Mouse (Mus musculus) left cerebral cortex, adult 11 months (tissue): Measurements from ENCODE around the gene Sh3pxd2b.

Experiments used
- DNase-seq: peaks from one replicate; pipeline ENCODE4 v3.0.0; 2022; ENCODE audit warnings: low spot score

The Sh3pxd2b gene

DNA sequence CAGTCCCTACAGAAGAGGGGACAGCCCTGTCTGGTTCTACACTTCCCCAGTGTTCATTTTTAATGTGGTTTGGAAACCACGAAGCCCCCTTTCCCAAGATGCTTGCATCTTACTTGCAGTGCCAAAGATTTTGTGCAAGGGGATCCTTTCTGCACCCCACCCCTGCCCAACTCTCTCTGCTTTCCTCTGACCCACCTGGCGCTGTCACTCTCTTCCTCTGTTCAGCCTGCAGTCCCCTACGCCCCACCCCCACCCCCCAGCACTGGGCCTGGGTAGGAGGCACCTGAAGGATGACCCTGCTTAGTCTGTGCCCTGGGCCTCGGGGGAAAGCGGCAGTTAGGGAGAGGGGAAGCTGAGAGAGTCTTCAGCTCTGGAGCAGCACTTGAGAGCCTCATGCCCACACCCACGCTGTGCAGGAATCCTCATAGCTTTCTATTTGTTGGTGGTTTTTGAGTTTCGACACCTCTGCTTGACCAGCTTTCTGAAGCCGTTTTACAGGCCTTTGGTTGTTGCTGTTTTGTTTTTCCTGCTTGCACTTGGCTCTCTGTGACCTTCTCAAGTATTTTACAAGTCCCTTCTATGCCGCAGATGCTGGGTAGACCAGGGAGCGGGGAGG lies 77.5 kb downstream of the Sh3pxd2b start:
- no peak for DNase-seq

DNA sequence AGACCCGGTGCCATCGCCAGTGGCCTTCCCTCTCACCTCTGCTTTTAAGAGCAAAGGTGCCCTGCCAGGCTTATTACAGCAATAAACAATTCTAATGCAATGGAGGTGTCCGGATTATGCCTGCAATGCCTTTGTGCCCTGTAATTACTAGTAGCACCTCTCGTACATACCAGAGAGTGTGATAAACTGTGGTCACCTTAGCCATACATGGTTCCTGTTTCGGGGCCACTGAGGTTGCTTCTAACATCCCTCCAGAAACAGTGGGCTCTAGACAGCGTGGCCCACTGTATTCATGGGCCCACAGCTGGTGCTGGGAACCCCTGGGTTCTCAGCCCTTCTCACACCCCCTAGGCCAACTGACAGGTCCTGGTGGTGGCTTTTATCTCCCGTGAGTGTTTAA lies 79.9 kb downstream of the Sh3pxd2b start:
- DNase-seq: no peak

DNA sequence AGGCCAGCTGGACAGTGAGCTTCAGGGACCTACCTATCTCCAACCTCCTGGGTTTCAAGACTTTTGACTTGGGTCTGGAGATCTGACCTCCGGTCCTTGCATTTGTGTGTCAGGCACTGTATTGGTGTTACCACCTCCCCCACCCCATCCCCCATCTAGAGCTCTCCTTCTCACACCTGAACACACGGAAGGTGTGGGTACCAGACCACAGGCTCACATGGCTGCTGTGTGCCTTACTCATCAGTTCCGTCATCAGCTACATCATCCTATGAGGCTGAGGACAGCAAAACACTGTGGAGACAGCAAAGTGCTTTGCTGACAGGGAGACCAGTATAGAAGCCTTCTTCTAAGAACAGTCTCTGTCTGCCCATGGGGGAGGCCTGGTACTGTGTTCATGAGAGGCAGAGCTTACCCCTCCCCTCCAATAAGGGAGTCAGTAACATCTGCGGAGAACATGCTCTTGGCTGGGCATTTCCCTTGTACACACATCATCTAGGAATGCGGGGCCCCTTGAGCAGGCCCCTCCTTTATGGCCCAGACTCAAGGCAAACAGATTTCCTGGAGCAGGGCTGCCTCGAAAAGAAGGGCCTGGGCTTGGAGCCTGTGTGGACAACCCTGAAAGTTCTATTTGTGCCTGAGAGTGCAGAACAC lies 87.9 kb downstream of the Sh3pxd2b start:
- DNase-seq: no peak

DNA sequence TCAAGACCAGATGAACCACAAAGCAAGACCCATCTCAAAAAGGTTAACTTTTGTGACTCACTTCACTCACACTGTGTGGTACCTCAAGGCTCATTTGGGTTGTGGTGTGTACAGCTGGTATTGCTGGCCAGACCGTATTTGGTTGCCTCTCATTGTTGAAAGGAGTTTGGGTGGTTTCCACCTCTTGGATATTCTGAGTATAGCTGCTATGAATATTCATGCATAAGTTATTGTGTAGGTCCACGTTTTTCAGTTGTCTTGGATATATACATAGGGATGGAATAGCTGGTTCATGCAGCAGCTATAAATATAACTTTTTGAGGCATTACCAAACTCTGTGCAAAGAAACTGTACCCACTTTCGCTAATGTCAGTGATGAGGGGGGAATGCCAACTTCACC lies 95.0 kb downstream of the Sh3pxd2b start:
- DNase-seq: no peak

DNA sequence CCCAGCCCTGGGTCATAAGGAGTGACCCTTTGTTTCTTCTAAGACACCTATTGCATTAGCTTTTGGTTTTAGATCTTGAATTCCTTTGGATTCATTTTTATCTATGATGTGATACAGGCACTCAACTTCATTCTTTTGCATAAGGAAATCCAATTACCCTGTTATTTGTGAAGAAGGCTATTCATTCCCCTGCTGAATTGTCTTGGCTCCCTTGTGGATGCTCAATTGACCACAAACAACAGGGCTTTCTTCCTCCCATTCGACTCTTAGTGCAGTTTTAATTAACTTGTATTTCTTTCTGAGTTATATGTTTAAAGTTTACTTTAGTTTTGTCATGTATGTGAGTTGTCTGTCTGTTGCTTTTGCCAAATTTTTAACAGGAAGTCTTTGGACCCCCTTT lies 96.6 kb downstream of the Sh3pxd2b start:
- DNase-seq: no peak

DNA sequence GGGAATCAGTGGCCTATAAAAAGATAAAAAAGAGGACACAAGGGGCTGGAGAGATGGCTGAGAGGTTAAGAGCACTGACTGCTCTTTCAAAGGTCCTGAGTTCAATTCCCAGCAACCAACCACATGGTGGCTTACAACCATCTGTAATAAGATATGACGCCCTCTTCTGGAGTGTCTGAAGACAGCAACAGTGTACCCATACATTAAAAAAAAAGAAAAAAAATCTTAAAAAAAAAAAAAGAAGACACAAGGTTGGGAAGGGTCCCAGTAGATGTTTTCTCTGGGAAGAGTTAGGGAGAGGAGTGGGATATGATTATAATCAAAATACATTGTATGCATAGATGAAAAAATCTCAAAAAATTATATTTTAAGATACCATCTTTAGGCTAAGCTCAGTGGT lies 97.5 kb downstream of the Sh3pxd2b start:
- no peak for DNase-seq

DNA sequence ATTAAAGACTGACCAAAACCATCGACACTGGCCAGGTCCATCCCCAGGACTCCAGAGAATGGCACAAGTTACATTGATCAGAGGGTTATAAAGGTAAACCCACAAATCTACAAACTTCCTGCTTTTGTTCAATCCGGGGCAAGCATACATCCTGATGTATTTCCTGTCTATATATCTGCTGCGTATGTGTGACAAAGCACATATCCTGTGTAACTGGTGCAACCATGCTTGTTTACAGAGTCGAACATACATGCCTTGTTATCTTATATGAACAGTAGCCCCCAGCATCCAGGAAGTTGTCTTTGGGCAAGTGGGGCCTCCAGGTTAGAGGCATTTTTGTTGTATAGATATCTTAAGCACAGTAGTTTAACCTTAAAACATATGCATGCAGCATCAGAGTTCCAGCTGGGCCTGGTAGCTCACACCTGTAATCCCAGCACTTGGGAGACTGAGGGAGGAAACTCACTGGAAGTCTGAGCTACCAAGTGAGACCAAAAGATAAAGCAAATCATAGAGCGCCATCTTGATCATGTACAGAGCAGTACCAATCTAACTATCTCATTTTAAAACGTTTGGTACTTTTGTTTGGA lies 98.1 kb downstream of the Sh3pxd2b start:
- DNase-seq: no peak

DNA sequence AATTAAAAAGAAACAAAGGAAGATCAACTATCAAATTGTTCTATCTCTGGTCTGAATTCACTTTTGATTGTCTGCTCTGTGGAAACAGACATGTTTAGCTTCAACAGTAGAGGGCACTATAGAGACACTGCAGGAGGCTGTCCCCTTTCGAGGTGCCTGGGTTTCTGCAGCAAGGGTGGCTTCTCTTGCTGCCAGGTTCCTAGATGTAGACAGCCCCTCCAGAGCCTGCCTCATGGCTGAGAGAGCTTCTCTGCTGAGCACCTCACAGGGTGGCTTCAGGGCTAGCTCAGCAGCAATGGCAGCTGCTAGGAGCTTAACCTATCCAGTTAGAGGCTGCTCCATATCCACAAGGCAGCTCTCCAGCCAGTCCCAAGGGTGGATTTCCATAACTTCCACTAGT lies 102.6 kb downstream of the Sh3pxd2b start:
- peak; percentile 61 for DNase-seq

DNA sequence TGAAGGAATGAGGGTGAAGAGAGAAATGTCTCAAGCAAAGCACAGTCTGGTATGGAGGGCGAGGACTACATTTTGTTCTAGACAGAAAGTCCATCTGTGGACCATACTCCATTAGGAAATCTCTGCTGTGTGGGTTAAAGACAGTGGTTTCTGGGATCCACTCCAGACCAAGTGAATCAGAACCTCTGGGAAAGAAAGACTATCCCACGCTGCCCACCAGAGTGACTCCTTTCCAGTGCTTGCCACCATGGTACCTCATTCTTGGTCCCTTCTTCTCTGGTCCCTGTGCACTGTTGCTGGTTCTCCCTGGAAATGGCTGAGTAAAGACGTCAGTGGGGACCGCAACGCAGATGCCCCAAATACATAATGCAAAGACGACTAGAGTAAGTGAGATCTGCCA lies 103.7 kb downstream of the Sh3pxd2b start:
- DNase-seq: no peak

DNA sequence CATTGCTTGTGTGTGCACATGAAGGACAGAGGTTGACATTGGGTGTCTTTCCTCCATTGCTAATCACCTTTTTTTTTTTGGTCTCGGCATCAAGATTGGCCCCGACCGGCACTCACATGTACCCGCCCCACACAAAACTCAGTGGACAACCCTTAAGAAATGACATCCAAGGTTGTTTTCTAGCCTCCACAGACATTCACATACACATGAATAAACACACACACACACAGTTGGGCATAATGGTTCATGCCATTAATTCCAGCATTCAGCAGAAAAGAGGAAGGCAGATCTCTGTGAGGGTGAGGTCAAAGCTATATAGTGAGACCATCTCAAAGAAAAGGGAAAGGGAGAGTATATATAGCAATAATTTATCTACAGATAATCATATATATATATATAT lies 105.1 kb downstream of the Sh3pxd2b start:
- no peak for DNase-seq

DNA sequence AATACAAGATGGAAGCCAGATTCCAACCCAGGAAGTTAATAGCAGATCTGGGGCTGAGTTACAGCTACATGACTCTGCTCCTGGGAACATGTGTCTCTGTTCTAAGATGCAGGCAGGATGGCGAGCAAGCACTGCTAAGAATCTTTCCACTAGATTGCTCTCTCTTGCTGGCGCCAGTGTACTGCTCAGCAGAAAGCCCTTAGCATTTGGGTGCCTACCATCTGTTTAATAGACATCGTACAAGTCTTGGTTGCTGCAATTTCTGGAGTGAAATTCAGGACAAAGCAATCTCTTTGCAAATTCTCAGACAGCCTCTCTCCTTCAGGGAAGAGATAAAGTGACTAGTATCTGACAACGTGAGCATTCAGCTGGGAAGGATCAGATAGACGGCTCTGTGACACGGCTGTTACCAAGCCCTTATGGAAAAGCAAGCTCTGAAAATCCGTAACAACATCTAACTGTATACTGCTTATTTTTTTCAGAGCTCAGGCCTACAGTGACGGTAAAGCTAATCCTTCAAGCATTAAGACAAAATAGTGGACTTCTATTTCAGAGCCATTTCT lies 105.8 kb downstream of the Sh3pxd2b start:
- no peak for DNase-seq

DNA sequence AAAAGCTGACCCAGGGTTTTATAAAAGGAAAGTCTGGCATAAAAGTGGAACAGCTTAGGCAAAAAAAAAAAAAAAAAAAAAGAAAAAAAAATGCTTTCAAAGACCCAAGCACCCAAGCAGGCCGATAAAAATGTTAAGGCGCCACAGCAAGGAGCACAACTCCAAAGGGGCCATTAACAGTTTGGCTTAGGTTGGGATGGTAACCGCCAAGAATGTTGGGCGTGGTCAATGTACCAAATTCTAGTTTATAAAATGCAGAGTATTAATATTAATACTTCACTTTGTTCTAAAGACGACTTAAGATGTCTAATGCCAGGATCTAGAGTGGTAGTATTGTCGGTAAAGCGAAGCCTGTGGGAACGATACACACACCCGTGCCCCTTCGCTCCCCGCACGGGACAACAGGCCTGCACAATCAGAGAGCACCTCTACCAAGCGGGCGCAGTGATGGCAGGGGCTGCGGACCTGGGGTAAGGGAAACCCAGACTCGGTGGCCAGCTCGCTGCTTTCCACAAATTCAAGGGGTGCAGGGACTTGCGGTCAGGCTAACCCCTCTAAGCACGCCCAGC lies 106.7 kb downstream of the Sh3pxd2b start:
- DNase-seq: peak; percentile 27

DNA sequence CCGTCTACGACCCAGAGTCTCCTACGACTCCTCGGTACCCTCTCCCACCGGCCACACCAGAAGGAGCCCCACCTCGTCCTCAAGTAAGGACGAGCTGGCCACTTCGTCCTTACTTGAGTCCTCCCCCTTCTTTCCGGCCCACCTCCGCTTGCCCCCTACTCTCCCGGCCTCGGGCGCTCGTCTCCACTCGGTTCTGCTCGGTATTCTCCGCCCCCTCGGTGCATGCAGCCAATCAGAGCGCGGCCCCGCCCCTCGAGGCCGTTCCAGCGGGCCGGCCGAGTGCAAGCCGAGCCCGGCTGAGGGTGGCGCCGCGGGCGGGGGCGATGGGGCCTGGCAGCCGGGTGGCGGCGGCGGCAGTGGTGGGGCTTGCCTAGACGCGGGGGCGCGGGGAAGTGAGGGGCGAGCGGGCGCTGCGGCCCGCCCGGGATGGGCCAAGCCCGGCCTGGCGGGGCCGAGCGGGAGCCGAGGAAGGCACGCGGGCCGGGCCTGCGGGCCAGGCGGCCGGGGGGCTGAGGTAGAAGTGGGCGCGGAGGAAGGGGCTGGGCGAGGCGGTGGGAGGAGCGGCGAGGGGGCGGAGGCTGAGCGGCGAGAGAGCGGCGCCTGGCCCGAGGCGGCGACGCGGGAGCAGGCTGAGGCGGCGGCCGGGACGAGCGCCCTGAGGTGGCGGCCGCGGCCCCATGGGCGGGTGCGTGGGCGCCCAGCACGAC lies 107.3 kb downstream of the Sh3pxd2b start, which contains the start of gene Ubtd2:
TSS of gene Ubtd2 (plus strand) at position 571 of the 707 bp plus-strand sequence.
- DNase-seq: peak; percentile 92

DNA sequence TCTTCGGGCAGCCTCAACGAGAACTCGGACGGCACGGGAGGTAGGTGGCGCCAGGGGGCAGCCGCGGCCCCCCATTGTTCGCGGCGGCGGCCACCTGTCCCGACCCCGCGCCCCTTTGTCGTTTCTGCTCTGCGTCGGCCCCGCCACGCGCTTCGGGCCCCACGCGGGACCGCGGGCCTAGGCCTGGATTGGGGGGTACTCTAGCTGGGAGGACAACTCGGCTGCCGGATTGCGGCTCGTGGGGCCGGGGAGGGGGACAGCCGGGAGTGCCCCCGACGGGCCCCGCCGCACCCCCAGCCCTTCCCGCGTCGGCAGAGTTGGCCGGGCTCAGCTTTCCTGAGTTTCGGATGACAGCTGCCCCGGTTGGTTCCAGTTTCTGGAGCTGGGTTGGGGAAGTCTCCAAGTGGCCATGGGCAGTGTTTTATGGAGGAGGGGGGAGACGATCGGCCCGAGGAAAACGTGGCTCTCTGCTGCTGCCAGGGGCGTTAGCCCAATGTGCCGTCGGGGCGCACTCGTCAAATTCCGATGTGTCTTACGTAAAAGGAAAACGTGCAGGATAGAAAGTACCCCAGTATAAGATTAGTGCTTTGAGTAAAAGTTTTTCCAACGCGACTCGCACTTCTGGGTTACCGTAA lies 108.0 kb downstream of the Sh3pxd2b start:
- no peak for DNase-seq

DNA sequence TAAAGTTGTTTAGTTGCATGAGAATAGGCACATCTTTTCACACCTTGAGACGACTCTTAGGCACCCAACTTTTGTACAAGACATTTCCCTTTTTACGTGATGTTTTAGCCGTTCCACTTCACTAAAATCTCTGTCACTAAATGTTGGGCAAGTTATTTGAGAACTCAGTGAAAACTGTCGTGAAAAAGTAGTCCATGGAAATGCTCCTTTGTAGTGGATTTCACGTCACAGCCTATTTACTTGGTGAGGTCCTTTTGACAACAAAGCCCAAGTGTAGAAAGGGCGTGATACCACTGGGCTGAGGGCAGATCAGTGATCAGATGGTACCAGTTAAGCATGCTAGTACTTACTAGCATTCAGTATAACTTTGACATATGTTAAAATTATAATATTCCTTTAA lies 108.7 kb downstream of the Sh3pxd2b start:
- no peak for DNase-seq

DNA sequence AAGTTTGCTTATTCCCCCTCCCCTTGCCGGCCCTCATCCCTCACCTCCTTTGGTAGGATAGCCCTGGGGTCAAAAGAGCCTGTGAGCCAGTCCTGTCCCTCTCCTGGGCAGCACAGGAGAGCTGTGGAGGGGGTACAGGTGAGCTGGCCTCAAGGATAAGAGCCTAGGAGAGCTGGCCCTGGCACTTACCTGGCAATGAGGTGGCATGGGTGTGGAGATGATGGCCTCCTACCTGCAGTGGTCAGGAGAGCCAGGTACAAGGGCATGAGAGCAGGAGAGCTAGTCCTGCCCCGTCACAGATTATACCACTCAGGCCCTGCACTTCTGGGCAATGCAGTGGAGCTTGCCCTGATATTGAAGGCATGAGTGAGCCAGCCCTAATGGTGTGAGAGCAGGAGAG lies 116.7 kb downstream of the Sh3pxd2b start:
- DNase-seq: no peak

DNA sequence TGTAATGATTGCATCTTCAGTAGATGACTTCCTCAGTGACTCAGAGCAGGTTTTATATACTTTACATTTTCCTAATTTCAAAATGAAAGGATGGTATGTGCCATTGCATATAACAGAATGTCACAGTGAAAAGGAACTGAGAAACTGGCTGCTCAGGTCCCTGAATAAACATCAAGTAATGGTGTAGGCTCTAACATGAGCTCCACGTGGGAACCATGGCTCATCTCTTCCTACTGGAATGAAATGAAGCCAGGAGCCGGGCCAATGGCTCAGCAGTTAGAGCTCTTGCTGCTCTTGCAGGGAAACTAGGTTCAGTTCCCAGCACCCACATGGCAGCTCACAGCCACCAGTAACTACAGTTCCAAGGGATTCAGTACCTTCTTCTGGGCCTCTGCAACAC lies 124.3 kb downstream of the Sh3pxd2b start:
- DNase-seq: no peak

DNA sequence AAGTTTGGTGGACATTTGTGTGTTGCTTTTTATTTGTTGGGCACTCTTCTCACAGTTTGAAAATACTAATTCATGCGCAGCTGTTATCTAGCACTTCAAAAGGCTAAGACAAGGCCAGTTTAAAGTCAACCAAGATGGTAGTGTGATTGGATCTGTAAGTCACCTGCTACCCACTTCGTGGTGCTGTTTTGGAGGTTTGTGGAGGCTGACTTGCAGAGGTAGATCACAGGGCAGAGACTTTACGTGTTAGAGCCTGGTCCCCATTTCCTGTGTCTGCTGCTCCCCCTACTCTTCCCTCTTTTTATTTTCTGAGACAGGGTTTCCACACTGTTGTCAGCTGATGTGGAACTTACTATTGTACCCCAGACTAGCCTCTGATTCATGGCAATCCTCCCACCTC lies 127.1 kb downstream of the Sh3pxd2b start:
- no peak for DNase-seq

DNA sequence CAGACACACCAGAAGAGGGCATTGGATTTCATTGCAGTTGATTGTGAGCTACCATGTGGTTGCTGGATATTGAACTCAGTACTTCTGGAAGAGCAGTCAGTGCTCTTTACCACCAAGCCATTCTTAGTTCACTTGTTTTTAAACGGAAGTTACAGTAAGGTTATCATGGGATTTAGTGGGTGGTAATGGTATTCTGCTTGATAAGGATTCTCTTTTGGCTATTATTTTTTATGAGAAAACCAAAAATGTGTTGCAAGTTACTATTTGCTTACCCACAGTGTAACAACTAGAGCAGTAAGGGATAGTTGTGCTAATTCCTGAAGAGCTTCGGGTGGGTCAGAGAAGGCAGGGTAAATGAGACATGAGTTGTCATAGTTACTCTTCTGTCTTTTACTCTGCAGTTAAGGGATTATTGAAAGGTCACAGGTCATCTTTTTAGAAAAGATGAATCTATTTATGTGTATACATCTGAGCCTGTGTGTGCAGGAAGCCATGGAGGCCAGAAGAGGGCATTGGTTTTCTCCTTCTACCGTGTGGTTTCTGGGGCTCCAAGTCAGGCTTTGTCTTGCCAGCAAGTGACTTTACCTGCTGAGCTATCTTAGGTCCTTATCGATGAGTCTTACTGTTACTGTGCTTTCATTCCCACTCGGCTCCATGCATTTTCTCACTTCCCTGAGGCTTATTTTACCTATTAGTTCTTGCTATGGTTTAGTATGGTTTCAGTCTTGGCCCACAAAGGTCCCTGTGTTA lies 128.0 kb downstream of the Sh3pxd2b start:
- no peak for DNase-seq
